Comparison of ENCODE assay signal across 21 mouse cellular contexts in the genomic region with DNA sequence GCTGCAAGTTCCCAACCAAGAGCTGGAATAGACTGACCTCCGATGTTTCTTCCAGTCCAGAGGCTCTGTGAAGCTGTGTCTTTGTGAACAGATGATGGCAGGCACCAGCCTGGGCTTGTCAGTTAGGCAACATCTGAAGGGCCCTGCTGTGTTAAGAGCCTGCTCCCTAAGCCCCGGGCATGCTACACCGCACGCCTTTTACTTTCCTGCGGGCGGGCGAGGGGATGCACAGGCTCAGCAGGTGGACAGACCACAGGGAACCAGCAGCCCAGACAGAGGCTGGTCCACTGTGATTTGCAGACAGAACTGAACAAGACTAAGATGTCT. TPM values are rescaled to one million over a fixed set of nuclear protein-coding genes. Genes with fewer than 3 reads are reported as not detected.
DNase-seq lines count a peak whose midpoint lies in the region; ATAC-seq and TF ChIP-seq lines count a peak whose summit lies in the region.
"Had no signal": no experiment of that assay in that cellular context is flagged by ENCODE, and none has a peak within 500 bp of the region (broad histone marks: within the 10 kb centered on the region; RNA-seq: fewer than 3 reads in every experiment).

No protein-coding gene starts in this region.

- 0 out of 2 replicates have a peak overlapping the region, but pooled peaks have one; percentile 2 for H3K9ac ChIP-seq in forebrain, postnatal 0 days
- H3K9ac ChIP-seq in forebrain, embryonic 13.5 days: no peak overlapping the region
- H3K9ac ChIP-seq in hindbrain, postnatal 0 days (replicated peaks; ENCODE audit: low read length): no peak overlapping the region
- no peak overlapping the region for H3K9ac ChIP-seq in hindbrain, embryonic 12.5 days
- H3K9ac ChIP-seq in midbrain, embryonic 15.5 days: peak overlapping the region; percentile 6; the same call in 1 of the 2 replicates
- H3K9ac ChIP-seq: limb, embryonic 12.5 days; liver, postnatal 0 days; stomach, embryonic 15.5 days had no signal

- DNase-seq in forebrain, postnatal 0 days: no peak
- no peak for DNase-seq in hindbrain, postnatal 0 days (ENCODE audit: low spot score)
- no peak for DNase-seq in thymus, postnatal 36 days
- DNase-seq: adrenal gland, postnatal 36 days; cerebellum, adult 11-12 months; cerebellum, postnatal 25 days; liver, postnatal 0 days had no signal

- 38% methylated on average over 7 of the region's 7 CpGs for WGBS in forebrain, postnatal 0 days
- WGBS in forebrain, embryonic 13.5 days: 13% methylated on average over 7 of the region's 7 CpGs
- 26% methylated on average over 7 of the region's 7 CpGs for WGBS in hindbrain, postnatal 0 days
- WGBS in hindbrain, embryonic 12.5 days: 35% methylated on average over 7 of the region's 7 CpGs
- 23% methylated on average over 7 of the region's 7 CpGs for WGBS in midbrain, embryonic 15.5 days

- no peak for TF ChIP-seq CTCF in forebrain, postnatal 0 days (IDR thresholded peaks at IDR 0.05; ENCODE audit: low read depth)
- no peak for TF ChIP-seq CTCF in hindbrain, postnatal 0 days (IDR thresholded peaks at IDR 0.05; ENCODE audit: low read depth)

- ATAC-seq in forebrain, postnatal 0 days: no peak
- ATAC-seq in forebrain, embryonic 13.5 days: no peak
- ATAC-seq in hindbrain, postnatal 0 days: no peak
- ATAC-seq in hindbrain, embryonic 12.5 days (ENCODE audit: low FRiP score): no peak
- no peak for ATAC-seq in midbrain, embryonic 15.5 days (replicated peaks)
- no peak for ATAC-seq in erythroid progenitor cell, adult 5-6 weeks (replicated peaks; ENCODE audit: low FRiP score, poor library complexity, severe bottlenecking)
- ATAC-seq: intestine, postnatal 0 days; liver, postnatal 0 days; lung, postnatal 0 days had no signal

- H3K4me3 ChIP-seq in forebrain, postnatal 0 days (ENCODE audit: low read depth, low read length): no peak overlapping the region
- H3K4me3 ChIP-seq in forebrain, embryonic 13.5 days: no peak overlapping the region
- H3K4me3 ChIP-seq in hindbrain, postnatal 0 days (ENCODE audit: low read length): no peak overlapping the region
- H3K4me3 ChIP-seq in hindbrain, embryonic 12.5 days: no peak overlapping the region
- no peak overlapping the region for H3K4me3 ChIP-seq in midbrain, embryonic 15.5 days
- H3K4me3 ChIP-seq: layer of hippocampus, adult 2 months; limb, embryonic 12.5 days; stomach, embryonic 15.5 days had no signal

- 0 out of 2 replicates have a peak overlapping the region, but pooled peaks have one; percentile 29 for H3K27ac ChIP-seq in forebrain, postnatal 0 days (ENCODE audit: low read depth, low read length)
- H3K27ac ChIP-seq in forebrain, embryonic 13.5 days: no peak overlapping the region
- peak overlapping the region; percentile 8; the same call in 1 of the 2 replicates for H3K27ac ChIP-seq in hindbrain, postnatal 0 days
- no peak overlapping the region for H3K27ac ChIP-seq in hindbrain, embryonic 12.5 days
- peak overlapping the region; percentile 72 for H3K27ac ChIP-seq in midbrain, embryonic 15.5 days
- H3K27ac ChIP-seq: layer of hippocampus, adult 2 months; limb, embryonic 12.5 days; macrophage; stomach, embryonic 15.5 days had no signal

- H3K4me2 ChIP-seq in forebrain, postnatal 0 days (ENCODE audit: low read depth): 0 out of 2 replicates have a peak overlapping the region, but pooled peaks have one; percentile 10
- H3K4me2 ChIP-seq in forebrain, embryonic 13.5 days: no peak overlapping the region; the same call in 1 of the 2 replicates
- no peak overlapping the region for H3K4me2 ChIP-seq in hindbrain, postnatal 0 days (ENCODE audit: low read depth, low read length)
- H3K4me2 ChIP-seq in hindbrain, embryonic 12.5 days (replicated peaks): no peak overlapping the region
- H3K4me2 ChIP-seq in midbrain, embryonic 15.5 days: peak overlapping the region; percentile 58
- H3K4me2 ChIP-seq: heart, embryonic 11.5 days; limb, embryonic 12.5 days; liver, embryonic 11.5 days; stomach, embryonic 15.5 days had no signal

- no peaks in the 10 kb centered on the region for H3K27me3 ChIP-seq in forebrain, postnatal 0 days (ENCODE audit: insufficient read depth, low read length)
- peaks cover 44% of the 10 kb centered on the region for H3K27me3 ChIP-seq in forebrain, embryonic 13.5 days
- H3K27me3 ChIP-seq in hindbrain, postnatal 0 days (ENCODE audit: insufficient read depth, low read length): no peaks in the 10 kb centered on the region
- H3K27me3 ChIP-seq in hindbrain, embryonic 12.5 days: peaks cover 5% of the 10 kb centered on the region
- H3K27me3 ChIP-seq in midbrain, embryonic 15.5 days (replicated peaks): no peaks in the 10 kb centered on the region
- H3K27me3 ChIP-seq: stomach, embryonic 15.5 days had no signal

- H3K4me1 ChIP-seq in forebrain, postnatal 0 days (ENCODE audit: insufficient read depth): peaks cover 33% of the 10 kb centered on the region
- peaks cover 40% of the 10 kb centered on the region for H3K4me1 ChIP-seq in forebrain, embryonic 13.5 days
- peaks cover 24% of the 10 kb centered on the region; the same call in 1 of the 2 replicates for H3K4me1 ChIP-seq in hindbrain, postnatal 0 days (ENCODE audit: insufficient read depth, low read length)
- H3K4me1 ChIP-seq in hindbrain, embryonic 12.5 days: peaks cover 28% of the 10 kb centered on the region
- H3K4me1 ChIP-seq in midbrain, embryonic 15.5 days: peaks cover 48% of the 10 kb centered on the region

- no peaks in the 10 kb centered on the region for H3K9me3 ChIP-seq in forebrain, postnatal 0 days (ENCODE audit: low read length)
- no peaks in the 10 kb centered on the region for H3K9me3 ChIP-seq in forebrain, embryonic 13.5 days (replicated peaks)
- no peaks in the 10 kb centered on the region for H3K9me3 ChIP-seq in hindbrain, postnatal 0 days (ENCODE audit: low read length)
- H3K9me3 ChIP-seq in hindbrain, embryonic 12.5 days (replicated peaks): no peaks in the 10 kb centered on the region
- H3K9me3 ChIP-seq in midbrain, embryonic 15.5 days: no peaks in the 10 kb centered on the region
- H3K9me3 ChIP-seq: limb, embryonic 12.5 days; stomach, embryonic 15.5 days had no signal

- no peaks in the 10 kb centered on the region for H3K36me3 ChIP-seq in forebrain, postnatal 0 days (ENCODE audit: insufficient read depth)
- H3K36me3 ChIP-seq in forebrain, embryonic 13.5 days (ENCODE audit: poor library complexity, severe bottlenecking): no peaks in the 10 kb centered on the region
- H3K36me3 ChIP-seq in hindbrain, postnatal 0 days (ENCODE audit: insufficient read depth, low read length): no peaks in the 10 kb centered on the region
- H3K36me3 ChIP-seq in hindbrain, embryonic 12.5 days: no peaks in the 10 kb centered on the region
- H3K36me3 ChIP-seq in midbrain, embryonic 15.5 days (replicated peaks): no peaks in the 10 kb centered on the region
- H3K36me3 ChIP-seq: limb, embryonic 12.5 days; stomach, embryonic 15.5 days had no signal

RNA-seq across cellular contexts. Expression of gene Ky, which starts 41.4 kb away (rescaled TPM):
- 1.9 and 2.0 TPM in 2 replicates for total RNA-seq in forebrain, postnatal 0 days (2014; rRNA removed)
- 0.30 and 0.59 TPM in 2 replicates for polyA plus RNA-seq in forebrain, postnatal 0 days (2015; fragmentation: Nextera tagmentation; extraction: Ambion mirVana)
- 0.13 and 0.18 TPM in 2 replicates for polyA plus RNA-seq in forebrain, embryonic 13.5 days (2015; fragmentation: Nextera tagmentation; extraction: Ambion mirVana)
- total RNA-seq in hindbrain, postnatal 0 days (2014; rRNA removed): 2.3 and 5.3 TPM in 2 replicates
- 0.54 and 1.1 TPM in 2 replicates for polyA plus RNA-seq in hindbrain, postnatal 0 days (2015; fragmentation: Nextera tagmentation; extraction: Ambion mirVana)
- 0.25 and 0.35 TPM in 2 replicates for polyA plus RNA-seq in hindbrain, embryonic 12.5 days (2016; fragmentation: Nextera tagmentation; extraction: Ambion mirVana)
- 0.52 and 0.80 TPM in 2 replicates for polyA plus RNA-seq in midbrain, embryonic 15.5 days (2015; fragmentation: Nextera tagmentation; extraction: Ambion mirVana)
- not detected in 2 replicates for total RNA-seq in erythroid progenitor cell, adult 5-6 weeks (2015; ENCODE audit: low replicate concordance)
- total RNA-seq in erythroid progenitor cell, adult 5-6 weeks (2017; ENCODE audit: low replicate concordance): not detected in 2 replicates
- total RNA-seq: hematopoietic stem cell, adult 5-6 weeks had no signal
- polyA plus RNA-seq: kidney, embryonic 14.5 days; liver, embryonic 11.5 days; liver, postnatal 0 days; macrophage had no signal

Comparison
In these comparisons a context has a peak if more than half of its experiments do, and no peak if none do; other contexts are left out.
1. H3K27ac ChIP-seq: peak in forebrain, postnatal 0 days (single experiment), hindbrain, postnatal 0 days (single experiment) and midbrain, embryonic 15.5 days (single experiment); none in forebrain, embryonic 13.5 days (single experiment) and hindbrain, embryonic 12.5 days (single experiment).
2. H3K4me2 ChIP-seq: peak in forebrain, postnatal 0 days (single experiment) and midbrain, embryonic 15.5 days (single experiment); none in forebrain, embryonic 13.5 days (single experiment), hindbrain, postnatal 0 days (single experiment) and hindbrain, embryonic 12.5 days (single experiment).
3. H3K9ac ChIP-seq: peak in forebrain, postnatal 0 days (single experiment) and midbrain, embryonic 15.5 days (single experiment); none in forebrain, embryonic 13.5 days (single experiment), hindbrain, postnatal 0 days (single experiment) and hindbrain, embryonic 12.5 days (single experiment).